13 mouse cellular contexts compared by ENCODE assay signal in genomic region chr17:29186989-29187859, GRCm38 (mm10). TPM values are rescaled to one million over a fixed set of nuclear protein-coding genes. Genes with fewer than 3 reads are reported as not detected.
A peak's percentile ranks its signal among the peaks of the same experiment; 100 is the strongest.
DNase-seq lines count a peak whose midpoint lies in the region; ATAC-seq and TF ChIP-seq lines count a peak whose summit lies in the region.
"Had no signal": no experiment of that assay in that cellular context is flagged by ENCODE, and none has a peak within 500 bp of the region (broad histone marks: within the 10 kb centered on the region; RNA-seq: fewer than 3 reads in every experiment).

No protein-coding gene starts in this region.

- H3K9ac ChIP-seq in ES-E14 (ENCODE audit: insufficient read depth, low read depth, low read length, poor library complexity, severe bottlenecking) = no peak overlapping the region
- H3K9ac ChIP-seq in forebrain, embryonic 16.5 days (replicated peaks; ENCODE audit: low read depth, low read length) = no peak overlapping the region
- no peak overlapping the region for H3K9ac ChIP-seq in midbrain, postnatal 0 days (replicated peaks; ENCODE audit: low read length, poor library complexity, severe bottlenecking)
- H3K9ac ChIP-seq in heart, embryonic 12.5 days = no peak overlapping the region
- H3K9ac ChIP-seq: heart, embryonic 15.5 days; liver, embryonic 14.5 days had no signal

- H3K4me3 ChIP-seq in ES-E14 (ENCODE audit: insufficient read depth in 1 of 2, low read depth in 1 of 2, low read length in 2 of 2, poor library complexity in 1 of 2, severe bottlenecking in 1 of 2) = no peak overlapping the region
- H3K4me3 ChIP-seq in forebrain, embryonic 16.5 days (replicated peaks; ENCODE audit: low read length) = no peak overlapping the region
- H3K4me3 ChIP-seq in midbrain, postnatal 0 days (ENCODE audit: low read depth, low read length) = no peak overlapping the region
- H3K4me3 ChIP-seq in left cerebral cortex, adult 2 months = no peak overlapping the region
- no peak overlapping the region for H3K4me3 ChIP-seq in heart, embryonic 12.5 days
- H3K4me3 ChIP-seq: heart, embryonic 15.5 days; layer of hippocampus, adult 2 months had no signal

- intact Hi-C loops in left cerebral cortex, adult 2 months (cut with DNase I) = no loop called here

- no peak for DNase-seq in ES-E14 (ENCODE audit: low read depth, low spot score)
- DNase-seq in embryo, embryonic 10 days (ENCODE audit: low spot score) = peak; percentile 55
- peak; percentile 24 for DNase-seq in midbrain, postnatal 0 days (ENCODE audit: low spot score)
- no peak for DNase-seq in left cerebral cortex, adult 2 months (ENCODE audit: extremely low spot score in 1 of 2, low spot score in 2 of 2)
- no peak for DNase-seq in cerebellum, postnatal 36 days
- DNase-seq: cerebellum, adult 9-11 months; kidney, adult 18-20 months had no signal

- no peaks in the 10 kb centered on the region for H3K36me3 ChIP-seq in ES-E14 (ENCODE audit: control insufficient read depth, insufficient read depth, low read length, poor library complexity, severe bottlenecking)
- no peaks in the 10 kb centered on the region for H3K36me3 ChIP-seq in forebrain, embryonic 16.5 days (ENCODE audit: control insufficient read depth, insufficient read depth)
- H3K36me3 ChIP-seq in midbrain, postnatal 0 days (ENCODE audit: insufficient read depth, low read length) = no peaks in the 10 kb centered on the region; the same call in 1 of the 2 replicates
- H3K36me3 ChIP-seq in heart, embryonic 12.5 days = no peaks in the 10 kb centered on the region
- H3K36me3 ChIP-seq: heart, embryonic 15.5 days had no signal

- H3K4me2 ChIP-seq in forebrain, embryonic 16.5 days (ENCODE audit: low read length) = no peak overlapping the region
- H3K4me2 ChIP-seq in midbrain, postnatal 0 days (ENCODE audit: low read depth, low read length, poor library complexity, severe bottlenecking) = no peak overlapping the region
- no peak overlapping the region for H3K4me2 ChIP-seq in heart, embryonic 12.5 days
- H3K4me2 ChIP-seq: heart, embryonic 15.5 days had no signal

- H3K9me3 ChIP-seq in ES-E14 (ENCODE audit: control insufficient read depth, insufficient read depth, low read depth, low read length) = no peaks in the 10 kb centered on the region
- H3K9me3 ChIP-seq in forebrain, embryonic 16.5 days (ENCODE audit: control insufficient read depth, low read length) = no peaks in the 10 kb centered on the region
- H3K9me3 ChIP-seq in midbrain, postnatal 0 days (ENCODE audit: low read length) = no peaks in the 10 kb centered on the region
- no peaks in the 10 kb centered on the region for H3K9me3 ChIP-seq in heart, embryonic 12.5 days (replicated peaks)
- H3K9me3 ChIP-seq: heart, embryonic 15.5 days had no signal

- peak overlapping the region; percentile 31; the same call in 1 of the 2 replicates for H3K27ac ChIP-seq in ES-E14 (ENCODE audit: insufficient read depth, low read depth, low read length, poor library complexity, severe bottlenecking)
- H3K27ac ChIP-seq in forebrain, embryonic 16.5 days (ENCODE audit: low read length) = peak overlapping the region; percentile 50
- H3K27ac ChIP-seq in midbrain, postnatal 0 days (ENCODE audit: low read depth, low read length) = 0 out of 2 replicates have a peak overlapping the region, but pooled peaks have one; percentile 14
- no peak overlapping the region for H3K27ac ChIP-seq in left cerebral cortex, adult 2 months
- H3K27ac ChIP-seq in heart, embryonic 12.5 days (ENCODE audit: poor library complexity, severe bottlenecking) = no peak overlapping the region
- H3K27ac ChIP-seq: heart, embryonic 15.5 days; layer of hippocampus, adult 2 months; liver, embryonic 14.5 days had no signal

- in situ Hi-C loops in ES-E14 (cut with MboI; ENCODE audit: low sequenced_read_pairs in 2 of 2, unreplicated experiment in 2 of 2) = no loop called here

- peak; percentile 47 for ATAC-seq in forebrain, embryonic 16.5 days
- no peak for ATAC-seq in midbrain, postnatal 0 days (ENCODE audit: low FRiP score)
- no peak for ATAC-seq in heart, embryonic 12.5 days (ENCODE audit: insufficient number of reproducible peaks, low FRiP score)

- 5% methylated on average over 10 of the region's 10 CpGs for WGBS in forebrain, embryonic 16.5 days
- 20% methylated on average over 10 of the region's 10 CpGs for WGBS in midbrain, postnatal 0 days
- WGBS in heart, embryonic 12.5 days = 46% methylated on average over 10 of the region's 10 CpGs

- H3K27me3 ChIP-seq in forebrain, embryonic 16.5 days (replicated peaks; ENCODE audit: control insufficient read depth, insufficient read depth, low read length) = no peaks in the 10 kb centered on the region
- H3K27me3 ChIP-seq in midbrain, postnatal 0 days (ENCODE audit: insufficient read depth, low read length) = no peaks in the 10 kb centered on the region
- H3K27me3 ChIP-seq in heart, embryonic 12.5 days (replicated peaks) = no peaks in the 10 kb centered on the region

- H3K4me1 ChIP-seq in ES-E14 (ENCODE audit: control insufficient read depth in 2 of 2, insufficient read depth in 2 of 2, low read length in 2 of 2, poor library complexity in 1 of 2) = peaks cover 10 to 43% of the 10 kb centered on the region in 2 experiments; a peak in 3 of 4 replicates
- H3K4me1 ChIP-seq in forebrain, embryonic 16.5 days (replicated peaks; ENCODE audit: control insufficient read depth, insufficient read depth, low read length) = peaks cover 12% of the 10 kb centered on the region
- no peaks in the 10 kb centered on the region for H3K4me1 ChIP-seq in midbrain, postnatal 0 days (ENCODE audit: insufficient read depth, low read length)
- peaks cover 25% of the 10 kb centered on the region for H3K4me1 ChIP-seq in heart, embryonic 12.5 days (replicated peaks)

- no peak for TF ChIP-seq CTCF in midbrain, postnatal 0 days (IDR thresholded peaks at IDR 0.05)
- TF ChIP-seq CTCF in left cerebral cortex, adult 2 months (IDR thresholded peaks at IDR 0.05) = no peak

TF ChIP-seq in ES-E14, 5 proteins besides CTCF, POLR2A, EP300 and RAD21:
- TF ChIP-seq CHD2 (IDR thresholded peaks at IDR 0.05; ENCODE audit: low read depth, low read length) (no peak), HCFC1 (IDR thresholded peaks at IDR 0.05; ENCODE audit: borderline replicate concordance, insufficient read depth, low read length) (no peak), ZNF384 (IDR thresholded peaks at IDR 0.05; ENCODE audit: low read depth, low read length) (no peak), ZC3H11A (IDR thresholded peaks at IDR 0.05; ENCODE audit: borderline replicate concordance, low read depth, low read length) (no peak), MAFK (IDR thresholded peaks at IDR 0.05; ENCODE audit: insufficient read depth, low read depth, low read length) (no peak)
TF ChIP-seq in ES-E14: peak in this region for 0.

RNA-seq across cellular contexts. Expression of gene Cpne5, which starts 50.7 kb away (rescaled TPM):
- 5.1 and 5.8 TPM in 2 replicates for total RNA-seq in ES-E14 (2012; rRNA removed)
- polyA plus RNA-seq in forebrain, embryonic 16.5 days (2015; fragmentation: Nextera tagmentation; extraction: Ambion mirVana) = 25.0 and 35.5 TPM in 2 replicates
- total RNA-seq in midbrain, postnatal 0 days (2014; rRNA removed) = 85.1 and 86.5 TPM in 2 replicates
- 88.9 and 90.2 TPM in 2 replicates for polyA plus RNA-seq in midbrain, postnatal 0 days (2015; fragmentation: Nextera tagmentation; extraction: Ambion mirVana)
- 100 to 1,000 TPM; 141 to 148 TPM for total RNA-seq in left cerebral cortex, adult 2 months (2021)
- 20.4 and 24.1 TPM in 2 replicates for polyA plus RNA-seq in heart, embryonic 12.5 days (2016; fragmentation: Nextera tagmentation; extraction: Ambion mirVana)
- total RNA-seq: gastrocnemius, adult 8-10 months had no signal

Comparison
In these comparisons a context has a peak if more than half of its experiments do, and no peak if none do; other contexts are left out.
1. DNase-seq: peak in embryo, embryonic 10 days (single experiment) and midbrain, postnatal 0 days (single experiment); none in ES-E14 (single experiment), left cerebral cortex, adult 2 months (0 of 2) and cerebellum, postnatal 36 days (0 of 2).
2. H3K27ac ChIP-seq: peak in ES-E14 (single experiment), forebrain, embryonic 16.5 days (single experiment) and midbrain, postnatal 0 days (single experiment); none in left cerebral cortex, adult 2 months (single experiment) and heart, embryonic 12.5 days (single experiment).
3. RNA of gene Cpne5, which starts 50.7 kb away (total RNA-seq): 141 to 148 TPM in left cerebral cortex, adult 2 months and 85.1 to 86.5 TPM in midbrain, postnatal 0 days; 5.1 to 5.8 TPM in ES-E14; every median in the first group is over 10 times any median in the second.